Mouse (Mus musculus) MEL (cell line): ENCODE results near the gene Nrn1. TPM values are rescaled to one million over a fixed set of nuclear protein-coding genes. Genes with fewer than 3 reads are reported as not detected.

ENCODE experiments used
- DNase-seq: peaks from one replicate; pipeline ENCODE4 v3.0.0; 2011; ENCODE audit warnings: low read depth, low spot score
- H3K27ac ChIP-seq: 2 replicates; pipeline ENCODE4 v1.5.1; 2012; ENCODE audit warnings: low read depth, mild to moderate bottlenecking, control low read depth, low read length, moderate library complexity; ENCODE audit not compliant: control insufficient read depth
- H3K27me3 ChIP-seq, 2 experiments: fragments of 150-350 bp in 1 of 2; sonication (generic) in 1 of 2; 2 replicates each; pipeline ENCODE4 v1.6.1; 2012; ENCODE audit warnings: low read length in 2 of 2, mild to moderate bottlenecking in 2 of 2, improper control_type of control experiment in 1 of 2, moderate library complexity in 1 of 2; ENCODE audit not compliant: insufficient read depth in 2 of 2, control insufficient read depth in 1 of 2
- H3K36me3 ChIP-seq, 2 experiments: 2 replicates each; pipeline ENCODE4 v1.6.1; 2012 to 2014; ENCODE audit warnings: low read length in 2 of 2, improper control_type of control experiment in 1 of 2, inconsistent platforms in 1 of 2, mild to moderate bottlenecking in 1 of 2; ENCODE audit not compliant: insufficient read depth in 2 of 2, control insufficient read depth in 1 of 2
- H3K4me1 ChIP-seq, 2 experiments: fragments of 150-350 bp in 1 of 2; sonication (generic) in 1 of 2; 2 replicates each; pipeline ENCODE4 v1.6.1; 2012; ENCODE audit warnings: low read length in 2 of 2, improper control_type of control experiment in 1 of 2, mild to moderate bottlenecking in 1 of 2; ENCODE audit not compliant: insufficient read depth in 2 of 2, control insufficient read depth in 1 of 2
- H3K4me3 ChIP-seq, 2 experiments: fragments of 150-350 bp in 1 of 2; sonication (generic) in 1 of 2; 2 replicates each; pipeline ENCODE4 v1.5.1; 2012; ENCODE audit warnings: low read depth in 2 of 2, low read length in 2 of 2, mild to moderate bottlenecking in 2 of 2, moderate library complexity in 2 of 2, control low read depth in 1 of 2, improper control_type of control experiment in 1 of 2; ENCODE audit not compliant: control insufficient read depth in 1 of 2, insufficient read depth in 1 of 2
- H3K79me2 ChIP-seq: 2 replicates; pipeline ENCODE4 v1.6.1; 2012; ENCODE audit warnings: mild to moderate bottlenecking, low read length, moderate library complexity; ENCODE audit not compliant: control insufficient read depth, poor library complexity, insufficient read depth
- H3K9ac ChIP-seq: 2 replicates; pipeline ENCODE4 v1.6.1; 2012; ENCODE audit warnings: low read depth, mild to moderate bottlenecking, control low read depth, low read length, moderate library complexity; ENCODE audit not compliant: control insufficient read depth, poor library complexity, severe bottlenecking
- H3K9me3 ChIP-seq: fragments of 150-350 bp; sonication (generic); replicated peaks from 2 replicates; pipeline ENCODE4 v1.6.1; 2012; ENCODE audit warnings: mild to moderate bottlenecking, low read length, improper control_type of control experiment, moderate library complexity; ENCODE audit not compliant: insufficient read depth
- BHLHE40 ChIP-seq: IDR thresholded peaks from 2 replicates; pipeline ENCODE4 v1.6.1; 2012; ENCODE audit warnings: low read depth, mild to moderate bottlenecking, inconsistent platforms, low read length, improper control_type of control experiment, borderline replicate concordance
- CHD2 ChIP-seq: IDR thresholded peaks from 2 replicates; pipeline ENCODE4 v1.6.1; 2011; ENCODE audit warnings: low read length, improper control_type of control experiment
- CTCF ChIP-seq, 3 experiments: IDR thresholded peaks in 2 of 3; conservative IDR thresholded peaks in 1 of 3; 2 replicates each; pipeline ENCODE4 v1.5.1; 2011 to 2012; ENCODE audit warnings: low read length in 3 of 3, low read depth in 2 of 3, mild to moderate bottlenecking in 2 of 3, improper control_type of control experiment in 1 of 3, inconsistent platforms in 1 of 3, mixed read lengths in 1 of 3, moderate library complexity in 1 of 3; ENCODE audit not compliant: control insufficient read depth in 1 of 3, insufficient read depth in 1 of 3, poor library complexity in 1 of 3, severe bottlenecking in 1 of 3
- E2F4 ChIP-seq: IDR thresholded peaks from 2 replicates; pipeline ENCODE4 v1.6.1; 2011; ENCODE audit warnings: low read depth, low read length, improper control_type of control experiment, borderline replicate concordance
- EP300 ChIP-seq, 2 experiments: IDR thresholded peaks; 2 replicates each; pipeline ENCODE4 v1.6.1; 2011; ENCODE audit warnings: improper control_type of control experiment in 2 of 2, low read length in 2 of 2, low read depth in 1 of 2, mild to moderate bottlenecking in 1 of 2
- GATA1 ChIP-seq: IDR thresholded peaks from 2 replicates; pipeline ENCODE4 v1.6.1; 2011; ENCODE audit warnings: low read depth, low read length, improper control_type of control experiment
- HCFC1 ChIP-seq: IDR thresholded peaks from 2 replicates; pipeline ENCODE4 v1.6.1; 2012; ENCODE audit warnings: low read depth, mild to moderate bottlenecking, inconsistent platforms, low read length, improper control_type of control experiment, moderate library complexity
- JUND ChIP-seq: IDR thresholded peaks from 2 replicates; pipeline ENCODE4 v1.6.1; 2011; ENCODE audit warnings: low read depth, mild to moderate bottlenecking, improper control_type of control experiment, low read length
- KAT2A ChIP-seq: conservative IDR thresholded peaks from 2 replicates; pipeline ENCODE4 v1.6.1; 2012; ENCODE audit warnings: low read depth, low read length, improper control_type of control experiment, inconsistent platforms
- MEF2A ChIP-seq: IDR thresholded peaks from 2 replicates; pipeline ENCODE4 v1.6.1; 2014; ENCODE audit warnings: low read depth, mild to moderate bottlenecking, inconsistent platforms, low read length, improper control_type of control experiment; ENCODE audit not compliant: poor library complexity, insufficient replicate concordance, severe bottlenecking; ENCODE audit errors: extremely low read depth
- MXI1 ChIP-seq: IDR thresholded peaks from 2 replicates; pipeline ENCODE4 v1.6.1; 2011; ENCODE audit warnings: mild to moderate bottlenecking, low read depth, low read length, improper control_type of control experiment
- MYC ChIP-seq: IDR thresholded peaks from 2 replicates; pipeline ENCODE4 v1.6.1; 2011; ENCODE audit warnings: low read depth, mild to moderate bottlenecking, low read length, improper control_type of control experiment, moderate library complexity
- NELFE ChIP-seq: IDR thresholded peaks from 2 replicates; pipeline ENCODE4 v1.6.1; 2011; ENCODE audit warnings: low read depth, low read length, improper control_type of control experiment
- NRF1 ChIP-seq: IDR thresholded peaks from 2 replicates; pipeline ENCODE4 v1.6.1; 2014; ENCODE audit warnings: low read depth, mild to moderate bottlenecking, inconsistent platforms, low read length, improper control_type of control experiment, moderate library complexity; ENCODE audit not compliant: poor library complexity, insufficient read depth, severe bottlenecking
- POLR2A ChIP-seq, 2 experiments: IDR thresholded peaks; 2 replicates each; pipeline ENCODE4 v1.6.1; 2011 to 2012; ENCODE audit warnings: low read length in 2 of 2, mild to moderate bottlenecking in 2 of 2, control low read depth in 1 of 2, improper control_type of control experiment in 1 of 2, low read depth in 1 of 2, moderate library complexity in 1 of 2; ENCODE audit not compliant: control insufficient read depth in 1 of 2, insufficient read depth in 1 of 2, poor library complexity in 1 of 2
- POLR2AphosphoS2 ChIP-seq: IDR thresholded peaks from 2 replicates; pipeline ENCODE4 v1.6.1; 2011; ENCODE audit warnings: low read length, improper control_type of control experiment
- RCOR1 ChIP-seq: IDR thresholded peaks from 2 replicates; pipeline ENCODE4 v1.6.1; 2012; ENCODE audit warnings: low read depth, mild to moderate bottlenecking, inconsistent platforms, low read length, improper control_type of control experiment
- SIN3A ChIP-seq: IDR thresholded peaks from 2 replicates; pipeline ENCODE4 v1.6.1; 2012; ENCODE audit warnings: low read length, improper control_type of control experiment, inconsistent platforms
- TBP ChIP-seq: IDR thresholded peaks from 2 replicates; pipeline ENCODE4 v1.8.0; 2011; ENCODE audit warnings: low read depth, low read length, improper control_type of control experiment
- TCF12 ChIP-seq: IDR thresholded peaks from 2 replicates; pipeline ENCODE4 v1.6.1; 2014; ENCODE audit warnings: low read depth, mild to moderate bottlenecking, inconsistent platforms, low read length, improper control_type of control experiment, moderate library complexity
- UBTF ChIP-seq: IDR thresholded peaks from 2 replicates; pipeline ENCODE4 v1.6.1; 2012; ENCODE audit warnings: low read depth, mild to moderate bottlenecking, inconsistent platforms, low read length, improper control_type of control experiment, moderate library complexity, borderline replicate concordance; ENCODE audit not compliant: insufficient read depth
- USF2 ChIP-seq, 2 experiments: IDR thresholded peaks; 2 replicates each; pipeline ENCODE4 v1.6.1; 2011 to 2012; ENCODE audit warnings: improper control_type of control experiment in 2 of 2, low read length in 2 of 2, borderline replicate concordance in 1 of 2, inconsistent platforms in 1 of 2, low read depth in 1 of 2, mild to moderate bottlenecking in 1 of 2; ENCODE audit not compliant: insufficient read depth in 1 of 2
- ZKSCAN1 ChIP-seq: IDR thresholded peaks from 2 replicates; pipeline ENCODE4 v1.6.1; 2012; ENCODE audit warnings: low read depth, mild to moderate bottlenecking, inconsistent platforms, low read length, improper control_type of control experiment, moderate library complexity
- ZNF384 ChIP-seq: IDR thresholded peaks from 2 replicates; pipeline ENCODE4 v1.6.1; 2012; ENCODE audit warnings: low read depth, mild to moderate bottlenecking, inconsistent platforms, low read length, improper control_type of control experiment
- polyA plus RNA-seq, 2 experiments: library from polyadenylated mRNA; stranded (reverse) in 1 of 2; unstranded in 1 of 2; fragments of >175 nt in 1 of 2; fragments of >200 nt in 1 of 2; gene quantifications; 2 replicates each; pipeline versions ENCODE4 v1.2.1 to v1.2.4; 2012; ENCODE audit warnings: low replicate concordance in 2 of 2, low read depth in 1 of 2; ENCODE audit not compliant: insufficient read length in 2 of 2, insufficient read depth in 1 of 2, missing spikeins in 1 of 2
- total RNA-seq: library from RNA; depleted of rRNA; stranded (reverse); fragments of 300-350 nt; gene quantifications from 2 replicates; pipeline ENCODE4 v1.2.3, GENCODE M21; 2012

The Nrn1 gene
- total and polyA plus RNA-seq, 3 experiments = not detected

DNA sequence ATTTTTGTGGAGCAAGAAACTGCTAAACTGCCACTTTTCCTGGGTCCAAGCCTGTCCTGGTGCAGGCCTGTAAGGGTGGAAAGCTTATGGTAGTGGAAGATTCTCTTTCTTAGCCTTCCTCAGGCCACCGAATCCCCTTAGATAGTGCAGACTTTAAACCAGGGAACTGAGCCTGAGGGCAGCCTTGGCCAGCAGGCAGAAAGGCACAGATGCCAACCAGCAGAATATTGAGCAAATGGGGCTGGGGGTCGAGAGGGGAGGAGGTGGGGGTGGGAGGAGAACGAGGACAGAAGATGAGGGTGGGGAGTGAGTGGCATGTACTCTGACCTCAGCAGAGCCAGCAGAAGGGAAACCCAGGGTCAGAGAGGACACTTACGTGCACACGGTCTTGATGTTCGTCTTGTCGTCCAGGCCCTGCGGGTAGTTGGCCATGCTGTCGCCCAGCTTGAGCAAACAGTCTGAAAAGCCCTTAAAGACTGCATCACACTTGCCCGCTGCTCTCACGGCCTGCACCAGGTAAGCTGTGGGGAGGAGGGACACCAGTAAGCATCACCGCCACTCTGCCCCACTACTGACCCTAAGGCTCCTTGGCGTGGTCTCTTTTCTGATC is 5.1 kb downstream of the Nrn1 start:
- Histone ChIP-seq H3K4me1 (no peaks in the 10 kb centered on the region), H3K9ac (no peak overlapping the region), H3K36me3 (no peaks in the 10 kb centered on the region), H3K27me3 (no peaks in the 10 kb centered on the region), H3K79me2 (no peaks in the 10 kb centered on the region), H3K27ac (no peak overlapping the region), H3K4me3 (no peak overlapping the region), H3K9me3 (no peaks in the 10 kb centered on the region)
- DNase-seq = no peak
- TF ChIP-seq CTCF (IDR thresholded peaks at IDR 0.05 in 2 of 3, conservative IDR thresholded peaks at IDR 0.05 in 1 of 3; ENCODE audit: control insufficient read depth in 1 of 3, insufficient read depth in 1 of 3, low read depth in 2 of 3, low read length in 3 of 3, poor library complexity in 1 of 3, severe bottlenecking in 1 of 3) = no peak
- no peak for TF ChIP-seq NRF1
- TF ChIP-seq USF2 (IDR thresholded peaks at IDR 0.05; ENCODE audit: borderline replicate concordance in 1 of 2, insufficient read depth in 1 of 2, low read depth in 1 of 2, low read length in 2 of 2) = no peak
- no peak for TF ChIP-seq JUND
- no peak for TF ChIP-seq MYC
- TF ChIP-seq ZKSCAN1 = no peak
- TF ChIP-seq TCF12 = no peak
- TF ChIP-seq ZNF384 = no peak
- TF ChIP-seq POLR2AphosphoS2 = no peak
- no peak for TF ChIP-seq GATA1

DNA sequence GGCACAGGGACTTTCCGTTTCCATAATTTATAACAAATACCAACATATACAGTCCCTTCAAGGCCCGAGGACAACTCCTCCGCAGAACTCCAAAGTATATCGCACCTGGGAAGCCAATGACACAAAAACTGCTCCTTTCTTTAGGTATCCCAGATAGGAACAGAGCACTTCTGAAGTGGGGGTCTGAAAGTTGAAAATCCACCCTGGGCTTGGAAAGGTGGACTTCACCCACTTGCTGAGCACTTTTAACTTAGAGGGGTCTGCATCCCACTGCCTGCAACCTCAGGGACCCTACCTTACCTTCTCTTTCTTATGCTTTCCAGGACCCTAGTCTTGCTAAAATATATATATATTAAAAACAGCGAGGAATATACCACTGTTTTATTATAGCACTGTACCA is 6.4 kb downstream of the Nrn1 start:
- DNase-seq = no peak
- H3K79me2 ChIP-seq = no peaks in the 10 kb centered on the region
- no peak overlapping the region for H3K27ac ChIP-seq
- no peaks in the 10 kb centered on the region for H3K36me3 ChIP-seq
- TF ChIP-seq MXI1 (no peak), RCOR1 (no peak), SIN3A (no peak), JUND (no peak), UBTF (no peak), E2F4 (no peak), BHLHE40 (no peak), TBP (no peak), KAT2A (no peak), NELFE (no peak), MEF2A (no peak), EP300 (IDR thresholded peaks at IDR 0.05; ENCODE audit: low read depth in 1 of 2, low read length in 2 of 2) (no peak), MYC (no peak), TCF12 (no peak), HCFC1 (no peak), POLR2A (IDR thresholded peaks at IDR 0.05; ENCODE audit: control insufficient read depth in 1 of 2, insufficient read depth in 1 of 2, low read depth in 1 of 2, low read length in 2 of 2, poor library complexity in 1 of 2) (no peak), CHD2 (no peak)
- H3K9ac ChIP-seq = no peak overlapping the region
- no peaks in the 10 kb centered on the region for H3K9me3 ChIP-seq
- no peak overlapping the region for H3K4me3 ChIP-seq
- H3K27me3 ChIP-seq = no peaks in the 10 kb centered on the region
- no peaks in the 10 kb centered on the region for H3K4me1 ChIP-seq
